Mouse (Mus musculus): ENCODE measurements around the gene Oca2. TPM values are rescaled to one million over a fixed set of nuclear protein-coding genes. Genes with fewer than 3 reads are reported as not detected.
A peak's percentile ranks its signal among the peaks of the same experiment; 100 is the strongest.

Gene Oca2
- total RNA-seq, 2 experiments from 2014 or later = not detected

- no peak for DNase-seq
Measured at GRCm38 (mm10) chr7:56388295-56388694, 148.7 kb downstream of the Oca2 start.

DNA sequence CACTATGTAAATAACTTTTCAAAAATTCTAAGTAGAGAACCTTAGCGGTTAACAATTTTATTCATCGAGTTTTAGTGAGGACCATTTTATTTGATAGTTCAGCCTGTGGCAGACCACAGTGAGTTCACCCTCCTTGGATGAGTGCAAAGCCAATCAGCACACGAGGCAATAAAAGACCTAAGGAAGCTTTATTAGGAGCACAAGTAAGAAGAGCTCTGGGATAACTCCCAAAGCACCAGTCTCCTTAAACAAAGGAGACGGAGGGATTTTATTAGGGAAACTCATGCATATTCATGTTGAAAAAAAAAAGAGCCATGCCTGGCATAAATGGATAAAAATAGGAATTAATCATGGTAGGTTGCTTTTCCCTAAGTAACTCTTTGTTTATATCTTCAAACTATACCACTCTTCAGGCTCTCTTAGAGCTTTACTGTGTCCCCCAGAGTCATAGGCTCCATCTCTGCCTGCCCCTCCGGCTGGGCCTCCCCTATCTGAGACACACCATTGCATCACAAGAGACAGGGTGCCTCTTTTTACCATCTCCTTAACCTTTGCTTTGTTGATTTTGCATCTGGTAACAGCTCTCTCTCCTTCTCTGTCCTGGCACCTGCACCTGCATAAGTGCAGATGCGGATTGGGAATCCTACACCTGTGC, 178.7 kb downstream of the Oca2 start:
- no peak for DNase-seq

GRCm38 (mm10) chr7:56419253-56419844, 179.8 kb downstream of the Oca2 start:
- peak; percentile 15 for DNase-seq

DNA sequence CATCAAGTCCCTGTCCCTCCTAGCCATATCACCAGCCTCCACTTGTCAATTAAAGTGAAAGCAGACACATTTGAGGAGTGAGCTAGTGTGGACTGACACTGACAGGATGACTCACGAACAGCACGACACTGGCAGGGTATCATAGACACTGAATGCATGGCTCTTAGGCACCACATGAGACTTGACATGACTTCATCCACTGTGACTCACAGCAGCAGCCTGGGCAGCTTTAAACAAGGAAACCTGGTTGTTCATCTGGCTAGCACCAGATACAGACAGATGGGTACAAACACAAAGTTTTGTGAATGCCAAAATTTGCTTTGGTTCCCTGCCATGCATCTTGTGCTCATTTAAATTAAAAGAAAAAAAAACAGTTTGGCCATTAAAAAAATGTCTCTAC, 182.4 kb downstream of the Oca2 start:
- no peak for DNase-seq

GRCm38 (mm10) chr7:56423548-56423947, 184.0 kb downstream of the Oca2 start:
- no peak for DNase-seq

GRCm38 (mm10) chr7:56460814-56461520, 221.4 kb downstream of the Oca2 start:
- no peak for DNase-seq

DNA sequence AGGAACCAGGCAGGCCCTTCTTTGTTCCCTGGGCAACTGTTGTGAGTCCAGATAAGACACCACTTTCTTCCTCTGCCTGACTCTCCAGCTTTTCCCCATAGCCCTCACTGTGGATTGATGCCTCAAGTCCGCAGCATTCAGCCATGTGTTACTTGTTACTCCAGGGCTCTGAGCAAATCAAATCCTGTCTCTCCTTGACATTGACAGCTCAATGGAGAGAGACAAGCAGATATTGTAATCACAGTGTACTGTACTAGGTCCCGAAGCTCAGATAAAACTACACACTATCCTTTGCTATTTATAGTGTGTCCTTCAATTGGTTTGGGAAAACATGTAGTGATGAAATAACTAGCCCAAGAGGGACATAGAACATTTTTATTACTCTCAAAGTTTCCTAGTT, 258.7 kb downstream of the Oca2 start:
- DNase-seq = no peak

- no peak for DNase-seq
Measured at GRCm38 (mm10) chr7:56499319-56499718, 259.8 kb downstream of the Oca2 start.

- DNase-seq = no peak
Measured at GRCm38 (mm10) chr7:56499767-56500166, 260.2 kb downstream of the Oca2 start.

DNA sequence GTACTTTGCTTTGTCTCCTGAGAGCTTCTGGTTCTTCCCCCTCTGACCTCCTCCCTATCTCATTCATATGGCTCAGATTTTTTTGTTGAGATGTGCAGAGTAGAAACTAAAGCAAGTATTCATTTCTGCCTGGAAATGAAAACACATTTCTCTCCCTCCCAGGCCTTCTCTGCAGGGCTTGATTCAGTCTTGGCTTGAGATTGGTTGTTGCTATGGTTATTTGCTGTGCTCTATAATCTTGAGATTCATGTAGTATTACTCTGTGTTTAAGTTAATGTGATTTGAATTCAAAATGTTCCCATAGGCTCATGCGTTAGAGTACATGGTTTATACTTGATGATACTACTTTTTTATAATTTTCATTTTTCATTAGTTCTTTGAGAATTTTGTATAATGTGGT, 260.9 kb downstream of the Oca2 start:
- DNase-seq = no peak

DNA sequence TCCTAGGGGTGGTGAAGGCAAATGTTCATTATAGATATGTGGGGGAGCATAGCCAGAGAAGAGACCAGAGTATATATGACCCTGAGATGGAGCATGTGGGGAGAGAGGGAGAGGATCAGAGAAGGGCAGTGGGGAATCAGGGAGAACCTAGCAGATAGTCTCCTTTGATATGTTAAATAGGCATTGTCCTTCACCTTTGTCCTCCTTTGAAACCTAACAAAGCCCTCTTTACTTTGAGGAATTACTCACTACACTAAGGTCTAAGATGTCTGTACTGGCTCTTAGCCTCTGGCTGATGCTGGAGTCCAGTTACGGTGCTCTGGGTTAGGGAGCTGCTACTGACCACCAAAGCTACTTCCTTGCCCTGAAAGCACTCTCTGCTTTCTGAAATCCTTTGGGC, 279.0 kb downstream of the Oca2 start:
- DNase-seq = no peak

GRCm38 (mm10) chr7:56519741-56520140, 280.2 kb downstream of the Oca2 start:
- no peak for DNase-seq

- no peak for DNase-seq
Measured at GRCm38 (mm10) chr7:56534856-56535255, 295.3 kb downstream of the Oca2 start.

DNA sequence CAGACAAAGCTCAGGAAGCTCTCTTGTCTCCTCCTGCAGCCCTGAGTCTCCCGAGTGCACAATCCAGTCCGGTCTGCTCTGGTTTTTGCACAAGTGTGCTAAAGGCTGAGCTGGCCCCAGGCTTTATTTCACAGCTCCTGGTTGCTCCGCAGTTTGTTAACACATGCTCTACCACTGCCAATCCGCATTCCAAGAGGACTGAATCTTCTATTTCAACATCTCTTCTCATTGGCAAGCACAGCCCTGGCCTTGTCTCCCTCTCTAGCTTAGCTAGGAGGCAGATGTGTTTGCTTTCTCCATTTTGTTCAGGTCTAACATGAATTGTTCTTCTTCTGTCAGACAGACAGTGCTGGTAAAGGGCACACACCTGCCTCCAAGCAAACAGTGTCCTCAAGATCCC, 309.7 kb downstream of the Oca2 start:
- no peak for DNase-seq

DNA sequence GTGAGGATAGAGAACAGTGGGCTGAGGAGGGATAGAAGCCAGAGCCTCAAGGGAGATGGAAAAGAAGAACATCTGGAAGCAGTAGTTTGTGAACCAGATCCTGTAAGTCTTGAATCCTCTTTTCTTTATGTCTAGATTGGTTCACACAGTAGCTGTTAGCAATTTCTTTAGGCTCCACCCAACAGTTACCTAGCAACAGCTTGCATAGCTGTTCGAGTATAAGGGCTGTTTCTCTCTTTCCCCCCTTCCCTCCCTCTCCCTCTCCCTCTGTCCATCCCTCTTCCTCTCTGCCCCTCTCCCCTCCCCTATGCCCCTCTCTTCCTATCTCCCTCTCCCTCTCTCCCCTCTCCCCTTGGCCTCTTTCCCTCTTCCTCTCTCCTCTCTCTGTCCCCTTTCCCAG, 312.2 kb downstream of the Oca2 start:
- DNase-seq = no peak

Other genes with a start within 250 kb of the Oca2 start
- 1 to 10 TPM; 3.7 to 3.8 TPM for gene Nipa1, start 219.8 kb upstream of the Oca2 start, total RNA-seq (2021)
- 10 to 100 TPM; 42.8 to 43.6 TPM for gene Herc2, start 189.6 kb upstream of the Oca2 start, total RNA-seq (2021)

Measured in heart, postnatal 4 days (tissue).